Mouse (Mus musculus): Measurements from ENCODE around the gene Olfr1118.
"Not testable (repeated sequence)": the region's sequence is repeated elsewhere in the genome, so short reads cannot be mapped to it uniquely, and the experiment has no call there.

Olfr1118 gene

GRCm38 (mm10) chr2:87307281-87307680 is at the start of gene Olfr1118:
Olfr1118 (plus strand) TSS chr2:87307581.
- DNase-seq: no peak

DNA sequence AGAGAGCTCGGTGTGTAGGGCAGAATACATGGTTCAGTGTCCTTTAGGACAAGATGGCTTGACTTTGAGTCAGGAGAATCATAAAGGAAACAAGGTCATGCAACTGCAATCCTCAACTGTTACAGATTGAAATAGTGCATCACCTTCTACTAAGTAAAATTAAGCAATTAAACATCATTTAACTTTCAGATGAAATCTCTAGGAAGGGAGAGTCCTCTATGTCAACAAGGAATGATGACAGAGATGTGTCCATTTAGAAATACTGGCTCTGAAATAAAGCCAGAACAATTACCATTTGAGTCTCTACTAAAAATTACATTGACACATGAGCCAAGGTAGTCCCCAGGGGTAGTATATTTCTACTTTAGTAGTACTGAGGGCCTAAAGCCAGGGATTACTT is 40.1 kb upstream of the Olfr1118 start, which contains the start of gene Olfr1116:
Gene Olfr1116, plus strand, starts transcription at position 301 of the 400 bp plus-strand sequence.
- DNase-seq: no peak

DNA sequence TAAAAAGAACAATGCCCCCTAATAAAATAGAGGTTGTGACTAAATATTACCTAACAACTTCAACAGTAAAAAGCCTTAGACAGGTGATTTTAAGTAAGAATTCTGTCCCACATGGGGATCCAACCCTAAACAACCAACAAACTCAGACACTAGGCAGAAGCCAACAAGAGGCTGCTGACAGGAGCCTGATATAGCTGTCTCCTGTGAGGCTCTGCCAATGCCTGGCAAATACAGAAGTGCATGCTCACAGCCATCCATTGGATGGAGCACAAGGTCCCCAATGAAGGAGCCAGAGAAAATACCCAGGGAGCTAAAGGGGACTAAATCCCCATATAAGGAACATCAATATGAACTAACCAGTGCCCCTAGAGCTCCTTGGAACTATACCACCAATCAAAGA is 13.4 kb upstream of the Olfr1118 start:
- not testable (repeated sequence) for DNase-seq

DNA sequence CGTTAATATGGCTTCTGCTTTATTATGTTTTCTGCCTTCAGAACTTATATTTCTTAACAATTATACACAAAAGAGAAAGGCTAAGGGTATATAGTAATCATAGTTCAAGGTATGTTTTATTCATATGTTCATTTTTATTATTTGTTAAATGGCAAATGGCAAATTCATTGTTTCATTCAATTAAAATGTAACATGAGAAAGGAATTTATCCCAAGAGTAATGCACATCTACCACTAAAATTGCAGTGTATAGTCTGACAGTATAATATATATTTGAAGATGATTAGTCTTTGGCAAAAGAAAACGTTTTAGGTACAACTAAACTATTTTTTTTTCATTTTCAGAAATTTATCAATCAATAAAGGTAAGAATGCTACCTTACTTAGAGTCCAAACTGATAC is 47.1 kb downstream of the Olfr1118 start, which contains the start of gene Olfr1120:
Gene Olfr1120, plus strand, starts transcription at position 301 of the 400 bp plus-strand sequence.
- DNase-seq: no peak

GRCm38 (mm10) chr2:87360121-87360520 is 52.7 kb downstream of the Olfr1118 start:
- DNase-seq: not testable (repeated sequence)
